In genomic region chr2:5487344-5487743, GRCm38 (mm10) we compare ENCODE assay signal across 29 mouse cellular contexts.
DNase-seq lines count a peak whose midpoint lies in the region; ATAC-seq and TF ChIP-seq lines count a peak whose summit lies in the region.
"Had no signal": no experiment of that assay in that cellular context is flagged by ENCODE, and none has a peak within 500 bp of the region (broad histone marks: within the 10 kb centered on the region; RNA-seq: fewer than 3 reads in every experiment).

No protein-coding gene starts in this region.

- no peaks in the 10 kb centered on the region for H3K4me1 ChIP-seq in midbrain, embryonic 11.5 days (ENCODE audit: control insufficient read depth, insufficient read depth, low read length)
- 0 out of 2 replicates have a peak, but pooled peaks cover 3% of the 10 kb centered on the region for H3K4me1 ChIP-seq in midbrain, embryonic 16.5 days (ENCODE audit: control insufficient read depth, insufficient read depth, low read length)
- H3K4me1 ChIP-seq in lung, postnatal 0 days (ENCODE audit: insufficient read depth, low read depth, low read length) = no peaks in the 10 kb centered on the region
- H3K4me1 ChIP-seq: embryonic facial prominence, embryonic 10.5 days; embryonic facial prominence, embryonic 15.5 days; heart, embryonic 15.5 days; limb, embryonic 12.5 days; liver, embryonic 15.5 days had no signal

- ATAC-seq in midbrain, embryonic 11.5 days (ENCODE audit: low FRiP score) = no peak
- ATAC-seq in midbrain, embryonic 16.5 days = no peak
- no peak for ATAC-seq in lung, postnatal 0 days
- ATAC-seq: intestine, embryonic 16.5 days; Patski had no signal

- no peaks in the 10 kb centered on the region for H3K27me3 ChIP-seq in midbrain, embryonic 11.5 days (ENCODE audit: control insufficient read depth, insufficient read depth, low read length)
- H3K27me3 ChIP-seq in midbrain, embryonic 16.5 days (ENCODE audit: control insufficient read depth, insufficient read depth, low read depth, low read length) = no peaks in the 10 kb centered on the region
- H3K27me3 ChIP-seq in lung, postnatal 0 days (replicated peaks; ENCODE audit: insufficient read depth, low read length) = no peaks in the 10 kb centered on the region
- H3K27me3 ChIP-seq: embryonic facial prominence, embryonic 15.5 days; forebrain, embryonic 12.5 days; heart, embryonic 15.5 days; limb, embryonic 12.5 days; liver, embryonic 15.5 days; neural tube, embryonic 13.5 days had no signal

- H3K4me3 ChIP-seq in midbrain, embryonic 11.5 days (ENCODE audit: low read depth, low read length) = no peak overlapping the region
- no peak overlapping the region for H3K4me3 ChIP-seq in midbrain, embryonic 16.5 days (ENCODE audit: low read depth, low read length)
- no peak overlapping the region for H3K4me3 ChIP-seq in lung, postnatal 0 days (ENCODE audit: low read depth, low read length)
- H3K4me3 ChIP-seq: embryonic facial prominence, embryonic 10.5 days; embryonic facial prominence, embryonic 15.5 days; forebrain, embryonic 12.5 days; heart, embryonic 15.5 days; limb, embryonic 12.5 days; liver, embryonic 15.5 days; midbrain, embryonic 10.5 days; myocyte; neural tube, embryonic 13.5 days had no signal

- H3K4me2 ChIP-seq in midbrain, embryonic 11.5 days = no peak overlapping the region
- H3K4me2 ChIP-seq in midbrain, embryonic 16.5 days (ENCODE audit: low read length) = no peak overlapping the region
- no peak overlapping the region for H3K4me2 ChIP-seq in lung, postnatal 0 days (replicated peaks; ENCODE audit: low read depth, low read length)
- H3K4me2 ChIP-seq: embryonic facial prominence, embryonic 15.5 days; forebrain, embryonic 12.5 days; heart, embryonic 15.5 days; limb, embryonic 12.5 days; liver, embryonic 15.5 days; lung, embryonic 14.5 days; neural tube, embryonic 13.5 days had no signal

- no peaks in the 10 kb centered on the region for H3K9me3 ChIP-seq in midbrain, embryonic 11.5 days (ENCODE audit: control insufficient read depth, low read length)
- H3K9me3 ChIP-seq in midbrain, embryonic 16.5 days (replicated peaks; ENCODE audit: control insufficient read depth, low read length, poor library complexity, severe bottlenecking) = no peaks in the 10 kb centered on the region
- H3K9me3 ChIP-seq in lung, postnatal 0 days (ENCODE audit: low read length) = no peaks in the 10 kb centered on the region
- H3K9me3 ChIP-seq: embryonic facial prominence, embryonic 10.5 days; embryonic facial prominence, embryonic 15.5 days; forebrain, embryonic 12.5 days; heart, embryonic 15.5 days; limb, embryonic 12.5 days; liver, embryonic 15.5 days; midbrain, embryonic 10.5 days; neural tube, embryonic 13.5 days had no signal

- no peak overlapping the region for H3K9ac ChIP-seq in midbrain, embryonic 11.5 days (ENCODE audit: low read length)
- no peak overlapping the region for H3K9ac ChIP-seq in midbrain, embryonic 16.5 days (ENCODE audit: low read depth, low read length)
- no peak overlapping the region for H3K9ac ChIP-seq in lung, postnatal 0 days (replicated peaks; ENCODE audit: low read depth)
- H3K9ac ChIP-seq: embryonic facial prominence, embryonic 15.5 days; forebrain, embryonic 12.5 days; heart, embryonic 15.5 days; limb, embryonic 12.5 days; liver, embryonic 15.5 days; lung, embryonic 14.5 days; neural tube, embryonic 13.5 days had no signal

- TF ChIP-seq EP300 in lung, postnatal 0 days (IDR thresholded peaks at IDR 0.05) = no peak

- H3K36me3 ChIP-seq in midbrain, embryonic 11.5 days (ENCODE audit: control insufficient read depth, insufficient read depth, low read length) = no peaks in the 10 kb centered on the region
- H3K36me3 ChIP-seq in midbrain, embryonic 16.5 days (ENCODE audit: control insufficient read depth, insufficient read depth, low read length) = no peaks in the 10 kb centered on the region
- H3K36me3 ChIP-seq in lung, postnatal 0 days (ENCODE audit: insufficient read depth, low read length) = no peaks in the 10 kb centered on the region
- H3K36me3 ChIP-seq: embryonic facial prominence, embryonic 10.5 days; embryonic facial prominence, embryonic 15.5 days; forebrain, embryonic 12.5 days; heart, embryonic 15.5 days; limb, embryonic 12.5 days; liver, embryonic 15.5 days; midbrain, embryonic 10.5 days; neural tube, embryonic 13.5 days had no signal

- TF ChIP-seq CTCF in lung, postnatal 0 days (IDR thresholded peaks at IDR 0.05) = no peak

- 88% methylated on average over 3 of the region's 3 CpGs for WGBS in midbrain, embryonic 11.5 days
- whole genome bisulfite sequencing in midbrain, embryonic 16.5 days = 89% methylated on average over 3 of the region's 3 CpGs
- WGBS in lung, postnatal 0 days = 83% methylated on average over 3 of the region's 3 CpGs

- peak; percentile 13 for DNase-seq in cerebellum, adult 11-12 months
- no peak for DNase-seq in cerebellum, adult 11 months
- DNase-seq in midbrain, embryonic 11.5 days (ENCODE audit: low spot score, missing footprints) = peak; percentile 59
- peak; percentile 26 to 52 for DNase-seq in cerebellum, postnatal 14 days
- DNase-seq in lung, postnatal 0 days (ENCODE audit: low spot score) = no peak
- no peak for DNase-seq in spleen, postnatal 10 days (ENCODE audit: low spot score in 2 of 2)
- DNase-seq: adrenal gland, postnatal 14 days; gastrocnemius, postnatal 10 days; kidney, adult 8-10 months; kidney, postnatal 4 days; layer of hippocampus, adult 9-11 months; lung, embryonic 14.5 days; right cerebral cortex, postnatal 25 days; spleen, adult 18-20 months; thymus, adult 18-20 months had no signal

- H3K27ac ChIP-seq in midbrain, embryonic 11.5 days (ENCODE audit: low read depth, low read length) = no peak overlapping the region
- H3K27ac ChIP-seq in midbrain, embryonic 16.5 days (ENCODE audit: low read length) = no peak overlapping the region
- no peak overlapping the region for H3K27ac ChIP-seq in lung, postnatal 0 days (ENCODE audit: low read length)
- H3K27ac ChIP-seq: embryonic facial prominence, embryonic 10.5 days; embryonic facial prominence, embryonic 15.5 days; forebrain, embryonic 12.5 days; heart, embryonic 15.5 days; kidney, postnatal 0 days; limb, embryonic 12.5 days; liver, embryonic 15.5 days; midbrain, embryonic 10.5 days; neural tube, embryonic 13.5 days; stomach, postnatal 0 days had no signal

Comparison
In these comparisons a context has a peak if more than half of its experiments do, and no peak if none do; other contexts are left out.
1. DNase-seq: peak in cerebellum, adult 11-12 months (single experiment), midbrain, embryonic 11.5 days (single experiment) and cerebellum, postnatal 14 days (2 of 2); none in cerebellum, adult 11 months (single experiment), lung, postnatal 0 days (single experiment) and spleen, postnatal 10 days (0 of 2).